Mouse (Mus musculus) midbrain, embryonic 12.5 days (tissue): ENCODE results near the gene 2610001J05Rik. TPM values are rescaled to one million over a fixed set of nuclear protein-coding genes. Genes with fewer than 3 reads are reported as not detected.
A peak's percentile ranks its signal among the peaks of the same experiment; 100 is the strongest.
"Not testable (repeated sequence)": the region's sequence is repeated elsewhere in the genome, so short reads cannot be mapped to it uniquely, and the experiment has no call there.

Experiments used
- ATAC-seq: fragments of 200-750 bp; cut with Nextera tagmentation; 2 replicates; pipeline ENCODE4 v1.8.0; 2017; ENCODE audit warnings: low read depth, moderate TSS enrichment, moderate library complexity; ENCODE audit not compliant: low FRiP score
- H3K27ac ChIP-seq: fragments of 300-500 bp; sonication (generic); replicated peaks from 2 replicates; pipeline ENCODE4 v1.5.1; 2016; ENCODE audit warnings: mild to moderate bottlenecking
- H3K27me3 ChIP-seq: fragments of 300-500 bp; sonication (generic); 2 replicates; pipeline ENCODE4 v1.6.1; 2016; ENCODE audit warnings: mild to moderate bottlenecking
- H3K36me3 ChIP-seq: fragments of 300-500 bp; sonication (generic); 2 replicates; pipeline ENCODE4 v1.6.1; 2016
- H3K4me1 ChIP-seq: fragments of 300-500 bp; sonication (generic); 2 replicates; pipeline ENCODE4 v1.6.1; 2016
- H3K4me2 ChIP-seq: fragments of 300-500 bp; sonication (generic); replicated peaks from 2 replicates; pipeline ENCODE4 v1.6.1; 2016; ENCODE audit warnings: mild to moderate bottlenecking, moderate library complexity
- H3K4me3 ChIP-seq: fragments of 300-500 bp; sonication (generic); 2 replicates; pipeline ENCODE4 v1.5.1; 2016; ENCODE audit warnings: mild to moderate bottlenecking
- H3K9ac ChIP-seq: fragments of 300-500 bp; sonication (generic); replicated peaks from 2 replicates; pipeline ENCODE4 v1.6.1; 2016; ENCODE audit warnings: mild to moderate bottlenecking, moderate library complexity
- H3K9me3 ChIP-seq: fragments of 300-500 bp; sonication (generic); 2 replicates; pipeline ENCODE4 v1.6.1; 2016; ENCODE audit warnings: mild to moderate bottlenecking
- WGBS: fragments of 180-500 bp; shearing (Covaris S2); methylation state at CpG from one replicate; pipeline ENCODE4 v1.1.7; 2016; 5-methylcytosine and 5-hydroxymethylcytosine counted together
- polyA plus RNA-seq: library from polyadenylated mRNA; unstranded; fragments of >200 nt; fragmentation: Nextera tagmentation; extraction: Ambion mirVana; gene quantifications from 2 replicates; pipeline ENCODE4 v1.2.1, GENCODE M21; 2016

2610001J05Rik gene
- polyA plus RNA-seq, 1 experiment from 2014 or later, result 95.1 TPM

DNA sequence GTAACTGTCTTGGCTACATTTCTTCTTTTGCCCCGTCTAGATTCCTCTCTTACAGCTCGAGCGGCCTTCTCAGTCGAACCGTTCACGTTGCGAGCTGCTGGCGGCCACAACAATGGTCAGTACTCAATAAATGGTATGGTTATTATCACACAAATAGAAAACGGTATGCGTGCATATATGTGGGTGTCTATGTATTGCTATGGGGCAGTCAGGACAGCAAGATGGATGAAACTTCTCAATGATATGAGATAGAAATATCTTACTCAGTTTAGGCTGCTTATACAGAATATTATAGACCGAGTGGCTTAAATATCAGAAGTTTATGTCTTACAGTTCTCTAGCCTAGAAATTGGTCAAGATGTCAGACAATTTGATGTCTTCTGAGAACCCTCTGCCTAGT lies 17.1 kb downstream of the 2610001J05Rik start:
- no peak; the same call in 1 of the 2 replicates for ATAC-seq
- 17% methylated on average over 11 of the region's 11 CpGs for WGBS
- no peak overlapping the region for H3K4me3 ChIP-seq

DNA sequence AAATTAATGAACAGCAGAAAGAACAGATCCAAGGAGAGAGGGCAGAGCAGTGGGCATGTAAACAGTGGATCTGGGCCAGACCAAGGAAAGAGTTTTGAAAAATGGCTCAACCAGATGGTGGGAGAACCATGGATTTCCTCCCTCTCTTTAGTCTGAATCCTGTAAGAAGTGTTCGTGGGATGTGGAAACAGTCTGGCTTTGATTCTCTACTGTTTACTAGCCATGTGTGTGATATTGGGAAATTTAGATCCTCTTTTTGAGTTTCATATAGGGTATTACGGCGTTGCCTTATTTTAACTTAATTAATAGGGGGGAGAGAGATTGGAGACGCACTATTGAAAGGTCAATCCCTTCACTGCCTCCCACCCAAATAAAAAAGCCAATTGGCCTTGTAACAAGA lies 18.1 kb downstream of the 2610001J05Rik start:
- no peak for ATAC-seq
- no peaks in the 10 kb centered on the region for H3K36me3 ChIP-seq
- no peaks in the 10 kb centered on the region for H3K4me1 ChIP-seq
- WGBS, result 70% methylated on average over 4 of the region's 4 CpGs
- H3K27me3 ChIP-seq, result no peaks in the 10 kb centered on the region
- H3K27ac ChIP-seq, result no peak overlapping the region
- no peak overlapping the region for H3K9ac ChIP-seq
- H3K4me2 ChIP-seq, result no peak overlapping the region
- no peak overlapping the region for H3K4me3 ChIP-seq
- H3K9me3 ChIP-seq, result no peaks in the 10 kb centered on the region

More for the DNA sequence above, 17.1 kb downstream of the 2610001J05Rik start:
- Histone ChIP-seq H3K4me2 (no peak overlapping the region; the same call in 1 of the 2 replicates), H3K9ac (no peak overlapping the region), H3K4me1 (no peaks in the 10 kb centered on the region), H3K27me3 (no peaks in the 10 kb centered on the region), H3K9me3 (no peaks in the 10 kb centered on the region), H3K36me3 (no peaks in the 10 kb centered on the region), H3K27ac (no peak overlapping the region)

DNA sequence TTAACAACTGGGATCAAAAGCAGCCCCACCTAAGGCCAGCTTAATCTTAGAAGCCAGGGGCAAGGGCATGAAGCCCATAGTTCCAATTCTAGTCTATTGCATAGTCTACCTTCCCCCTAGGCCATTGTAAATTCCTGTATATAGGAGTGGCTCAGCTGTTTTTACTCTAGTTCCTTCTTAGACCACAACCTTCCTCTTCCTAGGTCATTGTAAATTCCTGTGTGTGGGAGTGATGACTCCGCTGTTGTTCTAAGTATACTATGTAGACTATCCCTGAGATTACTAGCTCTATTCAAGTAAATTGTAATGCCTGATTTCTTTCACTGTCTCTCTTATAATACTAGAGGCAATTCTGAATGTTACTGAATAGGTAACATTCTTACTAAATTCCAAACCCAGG lies 25.3 kb downstream of the 2610001J05Rik start:
- H3K9ac ChIP-seq, H3K4me3 ChIP-seq, H3K4me1 ChIP-seq, H3K27ac ChIP-seq, H3K4me2 ChIP-seq, ATAC-seq, H3K36me3 ChIP-seq, H3K27me3 ChIP-seq, H3K9me3 ChIP-seq: not testable (repeated sequence)
- WGBS, result 97% methylated on average over 1 of the region's 1 CpGs

DNA sequence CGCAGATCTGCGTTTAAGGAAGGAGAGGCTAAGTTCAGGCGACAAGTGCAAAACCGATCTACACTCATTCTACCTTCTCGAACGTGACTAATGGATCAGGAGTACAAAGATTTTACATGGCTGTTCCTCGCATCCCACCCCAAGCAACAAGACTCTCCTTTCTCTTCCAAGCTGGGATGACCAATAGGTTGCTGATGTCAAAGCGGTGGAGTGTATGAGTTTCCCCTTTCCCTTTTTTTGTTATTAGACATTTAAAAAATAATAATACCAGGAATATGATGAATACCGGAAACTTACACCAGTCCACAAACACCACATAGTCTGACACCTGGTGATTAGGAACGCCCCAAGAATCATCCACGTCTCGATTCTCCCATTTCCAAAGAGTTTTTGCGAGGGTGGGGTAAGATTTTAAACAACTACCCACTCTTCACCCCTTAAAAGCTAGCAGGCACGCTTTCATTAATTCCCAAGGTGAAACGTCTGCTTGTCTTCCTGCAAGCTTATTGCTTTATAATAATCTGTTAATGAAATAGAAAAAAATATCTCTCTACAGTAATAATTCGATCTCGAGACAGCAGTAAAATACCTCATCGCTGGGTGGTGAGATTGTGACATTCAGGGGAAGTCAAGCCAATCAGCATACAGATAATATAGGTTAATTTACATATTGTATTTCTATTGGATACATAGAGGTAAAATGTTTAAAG lies 31.8 kb downstream of the 2610001J05Rik start, which contains the start of gene Gpr85:
TSS of gene Gpr85 (minus strand) at position 598 of the 710 bp plus-strand sequence.
- peak within 1 kb of the TSS; percentile 55 for H3K4me2 ChIP-seq
- peaks cover 12% of the 10 kb centered on the region; the same call in 1 of the 2 replicates for H3K4me1 ChIP-seq
- H3K27me3 ChIP-seq, result no peaks in the 10 kb centered on the region
- no peaks in the 10 kb centered on the region for H3K36me3 ChIP-seq
- H3K9ac ChIP-seq, result peak within 1 kb of the TSS; percentile 68
- peak within 1 kb of the TSS; percentile 54 for H3K4me3 ChIP-seq
- no peak for ATAC-seq
- peak within 1 kb of the TSS; percentile 94 for H3K27ac ChIP-seq
- 46% methylated on average over 18 of the region's 18 CpGs for WGBS
- no peaks in the 10 kb centered on the region for H3K9me3 ChIP-seq

DNA sequence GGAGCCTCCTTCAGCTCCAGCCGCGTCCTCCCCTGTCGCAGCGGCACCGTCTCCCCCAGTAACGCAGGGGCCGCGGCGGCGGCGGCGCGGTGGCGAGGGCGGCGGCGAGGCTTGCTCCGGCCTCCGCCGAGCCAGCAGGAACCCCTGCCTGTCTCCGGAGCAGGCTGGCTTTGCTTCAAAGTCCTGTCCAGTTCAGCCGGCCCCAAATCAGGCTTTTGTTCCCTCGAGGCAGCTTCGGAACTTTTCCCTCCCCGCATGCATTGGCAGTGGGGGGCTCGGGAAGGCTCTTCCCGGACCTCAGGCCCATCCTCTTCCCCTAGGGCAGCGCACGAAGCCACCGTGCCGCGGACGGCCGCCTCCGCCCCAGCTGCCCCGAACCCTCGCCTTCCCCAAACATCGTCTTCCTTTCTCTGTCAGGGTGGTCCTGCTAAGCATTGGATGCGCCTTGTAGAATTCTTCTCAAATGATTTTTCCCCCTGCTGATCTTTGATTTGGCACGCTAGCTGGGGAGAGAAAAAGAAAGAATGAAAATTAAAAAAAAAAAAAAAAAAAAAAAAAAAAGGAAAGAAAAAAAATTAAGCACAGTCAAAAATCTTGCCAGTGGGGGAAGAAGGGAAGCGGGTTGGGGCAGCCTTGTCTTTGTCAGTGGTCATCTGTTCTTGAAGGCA lies 32.5 kb downstream of the 2610001J05Rik start:
- H3K9me3 ChIP-seq, result no peaks in the 10 kb centered on the region
- peaks cover 12% of the 10 kb centered on the region; the same call in 1 of the 2 replicates for H3K4me1 ChIP-seq
- H3K4me2 ChIP-seq, result peak overlapping the region; percentile 55
- peak overlapping the region; percentile 54 for H3K4me3 ChIP-seq
- under 1% methylated on average over 37 of the region's 41 CpGs for WGBS
- ATAC-seq, result peak; percentile 94
- H3K9ac ChIP-seq, result peak overlapping the region; percentile 68
- no peaks in the 10 kb centered on the region for H3K27me3 ChIP-seq
- peak overlapping the region; percentile 94 for H3K27ac ChIP-seq
- H3K36me3 ChIP-seq, result no peaks in the 10 kb centered on the region

DNA sequence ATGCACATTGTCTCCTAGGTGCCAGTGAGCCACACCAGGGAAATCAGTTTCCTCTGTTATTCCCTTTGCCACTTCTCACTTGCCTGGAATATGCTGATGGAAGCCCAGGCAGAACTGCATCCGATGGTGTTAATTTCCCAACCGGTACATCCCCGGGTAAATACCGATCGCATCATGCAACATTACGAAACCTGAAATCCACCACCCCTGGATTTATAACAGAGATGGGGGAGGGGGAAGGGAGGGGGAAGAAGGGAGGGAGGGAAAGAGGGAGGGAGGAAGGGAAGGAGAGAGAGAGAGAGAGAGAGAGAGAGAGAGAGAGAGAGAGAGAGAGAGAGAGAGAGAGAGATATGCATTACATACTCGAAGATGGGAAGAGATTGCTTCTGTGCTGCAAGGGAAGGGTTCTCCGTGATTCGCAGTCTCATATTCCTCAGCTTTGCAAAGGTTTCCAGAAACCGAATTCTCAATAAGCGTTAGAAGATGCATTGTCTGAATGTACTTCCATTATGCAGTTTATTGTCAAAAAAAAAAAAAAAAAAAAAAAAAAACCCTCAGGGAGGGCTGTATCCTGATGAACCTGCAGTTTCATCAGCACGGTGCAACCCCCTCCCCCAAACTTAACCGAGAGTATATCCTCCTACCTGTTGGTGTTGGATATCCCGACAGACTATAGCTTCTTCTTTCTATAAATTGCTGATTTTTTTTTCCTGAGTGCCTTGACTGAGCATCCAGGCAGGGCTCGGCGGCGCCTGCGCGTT lies 33.2 kb downstream of the 2610001J05Rik start:
- H3K9me3 ChIP-seq, result no peaks in the 10 kb centered on the region
- H3K4me3 ChIP-seq, result peak overlapping the region; percentile 54
- WGBS, result under 1% methylated on average over 19 of the region's 19 CpGs
- H3K27me3 ChIP-seq, result no peaks in the 10 kb centered on the region
- peak overlapping the region; percentile 55 for H3K4me2 ChIP-seq
- peak overlapping the region; percentile 94 for H3K27ac ChIP-seq
- H3K4me1 ChIP-seq, result peaks cover 16% of the 10 kb centered on the region; the same call in 1 of the 2 replicates
- ATAC-seq, result peak; percentile 21
- peak overlapping the region; percentile 68 for H3K9ac ChIP-seq
- no peaks in the 10 kb centered on the region for H3K36me3 ChIP-seq

DNA sequence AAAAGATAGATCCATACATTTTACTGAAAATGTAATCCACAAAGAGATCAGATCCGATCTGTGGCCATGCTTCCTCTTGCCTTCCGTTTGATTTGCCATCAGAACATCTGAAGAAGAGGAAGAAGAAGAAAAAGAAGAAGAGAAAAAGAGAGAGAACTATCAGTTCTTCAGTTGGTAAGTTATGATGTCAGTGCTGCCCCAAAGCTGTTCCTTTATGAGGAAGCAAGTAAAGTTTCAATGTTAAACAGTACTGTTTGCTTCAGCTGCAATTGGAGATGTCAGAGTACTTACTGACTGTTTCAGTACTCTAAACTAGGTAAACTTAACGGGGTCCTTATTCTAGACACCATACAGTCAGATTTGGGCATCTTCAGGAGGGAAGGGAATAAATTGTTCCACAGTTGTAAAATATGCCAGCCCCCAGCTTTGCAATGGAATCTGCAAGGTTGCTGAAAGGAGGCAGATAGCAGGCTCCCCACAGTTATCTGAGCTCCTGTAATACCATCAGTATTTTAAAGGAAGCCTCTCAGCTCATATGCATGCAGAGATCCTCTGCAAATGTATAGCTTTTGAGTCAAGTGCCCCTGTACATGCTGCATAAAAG lies 34.2 kb downstream of the 2610001J05Rik start:
- H3K27ac ChIP-seq, result peak overlapping the region; percentile 94
- no peaks in the 10 kb centered on the region for H3K36me3 ChIP-seq
- peak overlapping the region; percentile 54 for H3K4me3 ChIP-seq
- H3K27me3 ChIP-seq, result no peaks in the 10 kb centered on the region
- peak overlapping the region; percentile 55 for H3K4me2 ChIP-seq
- H3K4me1 ChIP-seq, result peaks cover 16% of the 10 kb centered on the region; the same call in 1 of the 2 replicates
- no peak for ATAC-seq
- 78% methylated on average over 3 of the region's 3 CpGs for WGBS
- H3K9ac ChIP-seq, result peak overlapping the region; percentile 68
- no peaks in the 10 kb centered on the region for H3K9me3 ChIP-seq

DNA sequence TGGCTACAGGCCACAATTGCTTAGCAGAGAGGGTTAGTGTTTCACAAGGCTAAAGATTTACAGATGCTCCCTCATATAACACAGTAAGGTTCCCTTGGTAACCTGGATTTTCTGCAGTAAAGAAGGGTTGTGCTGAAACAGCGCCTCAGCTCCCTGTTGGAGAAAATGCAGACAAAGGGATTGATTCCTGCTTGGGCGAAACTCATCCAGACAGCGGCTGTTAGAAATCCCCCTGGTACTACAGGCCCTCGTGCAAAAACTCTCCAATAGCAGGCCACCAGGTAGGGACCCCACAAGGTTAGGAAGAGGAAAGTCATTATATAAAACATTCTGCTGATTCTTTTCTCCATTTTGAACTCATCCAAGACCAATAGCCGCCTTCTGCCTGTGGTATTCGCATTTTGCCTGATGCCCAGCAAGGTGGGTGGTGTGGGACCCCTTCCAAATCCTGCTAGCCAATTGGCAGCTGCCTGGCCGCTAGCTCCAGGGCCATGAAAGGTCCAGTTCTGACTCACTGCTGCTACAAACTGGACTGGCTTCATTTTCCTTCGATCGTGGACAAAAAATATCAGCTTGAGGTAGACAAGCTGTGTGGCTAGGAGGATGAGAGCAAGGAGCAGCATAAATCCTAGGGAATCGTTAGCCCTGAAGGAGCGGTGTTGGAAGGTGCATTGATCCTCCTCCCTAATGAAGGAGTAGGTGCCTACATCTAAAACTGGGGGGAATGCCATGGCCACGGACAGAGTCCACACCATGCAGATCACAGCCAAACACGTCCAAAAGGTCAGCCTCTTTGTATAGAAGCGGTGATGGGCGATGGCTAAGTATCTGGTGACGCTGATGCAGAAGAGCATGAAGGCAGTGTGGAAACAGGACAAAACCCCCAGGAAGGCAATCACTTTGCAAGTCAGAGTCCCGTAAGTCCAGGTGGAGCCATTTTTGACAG lies 35.3 kb downstream of the 2610001J05Rik start:
- Histone ChIP-seq H3K4me3 (peak overlapping the region; percentile 54), H3K4me1 (peaks cover 16% of the 10 kb centered on the region; the same call in 1 of the 2 replicates), H3K36me3 (no peaks in the 10 kb centered on the region), H3K27me3 (no peaks in the 10 kb centered on the region), H3K9ac (peak overlapping the region; percentile 68; the same call in 1 of the 2 replicates), H3K9me3 (no peaks in the 10 kb centered on the region), H3K4me2 (peak overlapping the region; percentile 55), H3K27ac (peak overlapping the region; percentile 80)
- peak; percentile 24; the same call in 1 of the 2 replicates for ATAC-seq
- 46% methylated on average over 17 of the region's 17 CpGs for WGBS

DNA sequence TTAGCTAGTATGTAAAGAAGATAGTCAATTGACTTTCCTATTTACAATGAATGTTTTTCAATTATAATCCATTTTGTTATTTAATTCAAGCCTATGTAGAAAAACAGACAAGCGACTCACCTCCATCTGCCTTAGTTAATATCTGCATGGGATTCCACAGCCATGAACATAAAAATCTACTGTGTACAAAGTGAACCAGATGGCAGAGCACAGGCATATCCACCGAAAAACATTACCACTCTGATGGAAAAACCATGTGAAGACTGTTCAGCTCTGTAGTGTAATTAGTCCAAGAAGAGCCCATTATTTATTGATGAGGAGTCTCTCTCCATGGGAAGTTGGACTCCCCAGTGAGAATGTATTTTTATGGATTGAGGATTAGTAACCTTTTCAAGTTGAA lies 38.5 kb downstream of the 2610001J05Rik start:
- Histone ChIP-seq H3K9me3 (no peaks in the 10 kb centered on the region), H3K4me3 (no peak overlapping the region), H3K27me3 (no peaks in the 10 kb centered on the region), H3K4me1 (peaks cover 16% of the 10 kb centered on the region; the same call in 1 of the 2 replicates), H3K36me3 (no peaks in the 10 kb centered on the region), H3K4me2 (no peak overlapping the region), H3K9ac (no peak overlapping the region), H3K27ac (no peak overlapping the region)
- no peak for ATAC-seq
- WGBS, result 66% methylated on average over 2 of the region's 2 CpGs

DNA sequence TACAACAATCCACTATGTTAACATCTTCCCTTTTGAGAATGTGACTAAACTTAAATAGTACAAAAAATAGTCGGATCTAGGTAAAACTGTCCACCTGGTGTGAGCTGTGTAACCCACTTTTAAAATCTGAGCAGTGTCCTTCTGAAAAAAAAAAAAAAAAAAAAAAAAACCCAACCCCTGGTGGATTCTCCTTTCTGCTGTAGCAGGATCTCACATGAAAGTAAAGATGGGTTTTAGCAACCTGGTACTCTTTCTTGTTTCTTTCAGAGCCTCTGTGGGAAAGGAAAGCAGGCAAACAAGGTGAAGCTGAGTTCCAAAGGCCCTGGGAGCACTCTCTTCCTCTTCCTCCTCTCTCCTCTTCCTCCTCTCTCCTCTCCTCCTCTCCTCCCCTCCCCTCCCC lies 42.4 kb downstream of the 2610001J05Rik start:
- no peak overlapping the region for H3K4me2 ChIP-seq
- WGBS, result 74% methylated on average over 1 of the region's 1 CpGs
- H3K9ac ChIP-seq, result no peak overlapping the region
- no peak for ATAC-seq
- no peaks in the 10 kb centered on the region for H3K9me3 ChIP-seq
- H3K36me3 ChIP-seq, result no peaks in the 10 kb centered on the region
- 0 out of 2 replicates have a peak, but pooled peaks cover 3% of the 10 kb centered on the region for H3K4me1 ChIP-seq
- H3K27ac ChIP-seq, result no peak overlapping the region
- H3K27me3 ChIP-seq, result no peaks in the 10 kb centered on the region
- H3K4me3 ChIP-seq, result no peak overlapping the region
